Mouse (Mus musculus) T-cell, adult 2 months (primary cell): ENCODE data around the gene Ring1.

Source experiments
- DNase-seq: peaks from one replicate; pipeline ENCODE4 v3.0.0; 2022; ENCODE audit warnings: low spot score

Ring1 gene

DNA sequence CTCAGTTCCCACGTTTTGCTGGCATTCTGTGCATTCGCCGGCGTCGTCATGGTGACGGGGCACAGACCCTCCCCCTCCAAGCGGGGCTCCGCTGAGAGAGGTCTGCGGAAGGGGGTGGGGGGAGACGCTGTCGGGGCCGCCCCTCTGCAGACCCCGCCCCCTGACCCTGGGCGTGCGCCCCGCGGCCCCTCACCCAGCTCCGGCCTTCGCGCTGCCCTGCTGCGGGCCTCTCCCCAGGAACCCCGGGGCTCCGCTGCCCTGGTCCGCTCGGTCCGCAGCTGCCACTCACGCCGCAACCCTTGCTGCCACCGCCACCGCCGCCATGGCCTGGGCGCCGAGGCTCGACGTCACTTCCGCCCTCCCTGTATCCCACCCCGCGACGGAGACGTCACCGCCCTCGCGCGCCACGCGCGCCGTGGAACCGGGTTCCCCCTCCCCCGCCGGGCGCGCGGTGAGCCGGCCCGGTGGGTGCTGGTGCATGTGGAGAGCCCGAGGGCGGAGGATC is at the start of gene Ring1:
Ring1 (minus strand) TSS at position 364 of the 505 bp plus-strand sequence.
- peak; percentile 84 for DNase-seq

DNA sequence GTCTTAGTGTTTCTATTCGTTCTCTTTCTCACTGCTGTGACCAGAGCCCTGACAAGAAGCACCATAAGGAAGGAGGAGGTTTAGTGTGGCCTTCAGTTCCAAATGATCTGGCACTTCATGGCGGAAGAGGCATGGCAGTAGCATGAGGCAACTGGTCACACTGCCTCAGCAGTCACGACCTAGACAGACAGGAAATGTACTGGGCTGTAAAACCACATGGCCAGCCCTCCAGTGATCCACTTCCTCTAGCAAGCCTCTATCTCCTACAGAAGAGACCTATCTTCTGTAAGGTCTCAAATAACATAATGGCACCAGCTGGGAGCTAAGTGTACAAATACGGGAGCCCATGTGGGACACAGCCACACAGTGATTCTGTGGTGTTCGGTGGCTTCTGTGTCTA is 47.6 kb upstream of the Ring1 start:
- DNase-seq = no peak

DNA sequence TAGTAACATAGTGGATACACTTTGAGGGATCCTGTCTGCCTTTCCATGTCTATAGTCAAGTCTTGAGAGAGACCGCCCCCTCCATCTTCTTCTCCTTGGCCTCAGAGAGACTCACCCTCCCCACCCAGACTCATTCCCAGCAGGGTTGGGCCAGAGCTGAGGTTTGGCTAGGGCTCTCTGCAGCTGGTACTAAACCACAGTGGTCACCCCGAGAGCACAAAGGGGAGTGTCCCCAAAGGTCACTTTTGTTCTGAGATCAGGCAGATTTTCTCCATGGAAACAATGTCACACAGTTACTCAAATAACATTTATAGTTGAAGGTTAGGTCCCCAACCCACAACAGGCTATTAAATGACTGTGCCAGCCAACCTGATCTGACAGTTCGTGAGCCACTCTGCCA is 44.4 kb upstream of the Ring1 start:
- no peak for DNase-seq

DNA sequence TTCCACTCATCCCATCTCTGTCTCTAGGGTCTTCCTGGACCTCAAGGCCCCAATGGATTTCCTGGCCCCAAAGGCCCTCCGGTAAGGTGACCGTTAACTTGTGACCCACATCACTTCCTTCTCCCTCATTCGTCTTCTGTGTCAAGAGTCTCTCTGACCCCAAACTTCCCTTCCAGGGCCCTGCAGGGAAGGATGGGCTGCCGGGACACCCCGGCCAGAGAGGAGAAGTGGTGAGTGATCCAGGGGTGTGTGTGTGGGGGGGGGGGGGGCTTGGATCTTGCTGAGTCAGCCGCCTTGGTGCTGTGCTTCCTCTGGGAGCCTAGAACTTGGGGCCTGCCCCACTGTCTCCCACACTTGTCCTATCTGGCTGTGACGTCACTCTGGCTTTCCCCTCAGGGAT is 32.7 kb upstream of the Ring1 start:
- DNase-seq = no peak

DNA sequence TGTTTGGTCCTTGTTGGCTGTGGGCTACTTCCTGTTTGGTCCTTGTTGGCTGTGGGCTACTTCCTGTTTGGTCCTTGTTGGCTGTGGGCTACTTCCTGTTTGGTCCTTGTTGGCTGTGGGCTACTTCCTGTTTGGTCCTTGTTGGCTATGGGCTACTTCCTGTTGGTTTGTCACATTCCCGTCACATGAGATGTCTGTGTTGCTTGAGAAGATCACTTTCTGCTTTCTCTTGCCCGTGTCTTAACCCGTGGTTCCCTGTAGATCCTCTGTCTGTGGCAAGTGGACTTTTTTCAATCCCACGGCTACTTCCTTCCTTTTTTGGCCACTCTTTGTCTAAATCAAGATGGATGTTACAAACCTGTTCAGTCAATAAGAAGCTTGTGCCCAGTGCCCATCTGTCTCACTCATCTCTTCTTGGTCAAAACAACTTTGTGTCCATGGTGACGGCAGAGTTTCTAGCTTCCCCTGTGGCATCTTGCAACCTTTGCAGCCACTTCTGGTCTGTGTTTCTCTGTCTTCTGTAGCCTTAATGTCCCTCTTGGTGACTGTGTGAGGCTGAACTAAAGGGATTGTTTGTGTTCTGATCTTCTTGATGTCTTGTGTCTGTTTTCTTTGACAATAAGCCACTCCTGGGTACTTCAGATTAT is 23.0 kb upstream of the Ring1 start:
- no peak for DNase-seq

DNA sequence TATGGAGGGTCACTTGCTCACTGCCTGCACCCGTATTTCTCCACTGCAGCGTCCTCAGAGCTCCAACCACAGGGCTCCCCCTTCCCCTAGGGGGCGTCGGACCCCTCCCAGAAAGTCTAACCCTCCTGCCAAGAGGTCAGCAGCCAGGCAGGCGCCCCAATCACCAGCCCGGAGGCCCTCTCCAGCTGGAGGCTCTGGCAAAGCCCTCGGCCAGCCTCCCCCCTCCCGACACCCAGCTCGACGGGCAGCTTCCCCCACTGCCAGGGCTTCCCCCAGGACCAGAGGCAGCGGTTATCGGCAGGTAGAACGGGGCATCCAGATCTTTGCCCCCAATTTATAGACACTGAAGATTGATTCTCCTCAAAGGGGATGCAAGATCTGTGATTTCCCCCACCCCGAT is 21.5 kb upstream of the Ring1 start:
- no peak for DNase-seq

DNA sequence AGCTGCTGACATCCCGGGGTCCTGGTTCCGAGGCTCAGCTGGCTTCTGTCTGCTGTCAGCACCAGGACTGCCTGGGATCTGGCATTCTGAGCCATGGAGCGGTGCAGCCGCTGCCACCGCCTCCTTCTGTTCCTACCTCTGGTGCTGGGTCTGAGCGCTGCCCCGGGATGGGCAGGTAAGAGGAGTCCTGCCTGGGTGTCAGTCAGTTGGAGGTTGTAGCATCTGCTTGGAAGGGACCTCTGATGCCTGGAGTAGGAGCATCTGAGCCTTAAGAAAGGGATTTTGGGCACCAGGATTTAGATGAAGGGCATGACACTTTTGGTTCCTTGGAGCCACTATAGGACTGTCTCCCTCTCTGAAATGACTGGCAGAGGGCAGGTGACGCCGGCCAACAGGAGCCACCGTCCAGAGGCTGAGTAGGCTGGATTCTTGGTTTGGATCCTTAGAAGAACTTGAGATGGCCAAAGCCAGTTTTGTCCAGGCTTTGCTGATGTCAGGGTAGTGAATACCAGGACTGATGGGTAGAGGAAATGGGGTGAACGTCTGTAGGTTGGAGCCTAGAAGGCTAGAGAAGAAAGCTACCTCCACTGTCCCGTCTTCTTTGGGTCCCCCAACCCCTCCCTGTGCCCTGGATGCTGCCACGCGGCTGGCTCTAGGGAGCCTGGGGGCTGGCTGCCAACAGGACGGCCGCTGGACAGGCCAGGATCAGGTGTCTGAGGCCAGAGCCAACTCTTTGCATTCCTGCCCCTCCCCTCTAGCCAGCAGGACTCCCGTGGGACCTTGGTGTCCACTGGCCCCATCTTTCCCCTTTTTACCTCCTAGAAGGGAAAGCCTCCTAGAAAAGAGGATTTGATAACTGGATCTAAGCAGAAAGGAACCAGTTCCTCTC is 15.3 kb upstream of the Ring1 start:
- DNase-seq = no peak

DNA sequence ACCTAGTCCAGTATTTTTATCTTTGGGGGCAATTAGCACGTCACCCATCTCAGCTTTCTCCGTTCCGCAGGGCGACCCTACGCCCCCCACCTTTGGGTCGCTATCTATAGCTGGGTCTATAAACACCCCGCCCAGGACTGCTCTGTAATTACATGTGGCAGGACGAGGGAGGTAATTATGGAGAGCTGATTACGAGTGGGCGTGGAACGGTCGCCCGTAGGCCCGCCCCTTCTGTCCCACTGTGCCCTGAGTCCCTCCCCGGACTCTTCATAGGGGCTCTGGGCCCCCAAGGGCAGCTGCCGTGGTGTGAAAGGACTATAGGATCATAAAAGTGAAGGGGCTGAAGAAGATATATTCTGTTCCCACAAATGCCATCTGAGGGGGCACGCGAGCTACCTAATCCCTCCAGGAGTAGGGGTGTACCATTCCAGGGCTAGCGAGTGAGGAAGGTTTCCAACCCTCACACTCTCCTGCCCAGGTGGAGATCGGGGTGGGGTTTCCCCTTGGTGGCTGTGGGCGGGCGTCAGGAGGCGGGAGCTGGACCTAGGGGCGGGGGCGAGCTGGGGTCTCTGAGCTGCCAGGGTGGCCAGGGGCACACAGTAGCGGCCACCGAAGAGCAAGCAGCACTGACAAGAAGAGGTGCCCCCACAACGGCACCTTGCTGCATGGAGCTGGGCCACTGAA is 14.5 kb upstream of the Ring1 start, which contains the start of gene Col11a2:
Col11a2 (plus strand) TSS at position 560 of the 684 bp plus-strand sequence.
- no peak for DNase-seq

DNA sequence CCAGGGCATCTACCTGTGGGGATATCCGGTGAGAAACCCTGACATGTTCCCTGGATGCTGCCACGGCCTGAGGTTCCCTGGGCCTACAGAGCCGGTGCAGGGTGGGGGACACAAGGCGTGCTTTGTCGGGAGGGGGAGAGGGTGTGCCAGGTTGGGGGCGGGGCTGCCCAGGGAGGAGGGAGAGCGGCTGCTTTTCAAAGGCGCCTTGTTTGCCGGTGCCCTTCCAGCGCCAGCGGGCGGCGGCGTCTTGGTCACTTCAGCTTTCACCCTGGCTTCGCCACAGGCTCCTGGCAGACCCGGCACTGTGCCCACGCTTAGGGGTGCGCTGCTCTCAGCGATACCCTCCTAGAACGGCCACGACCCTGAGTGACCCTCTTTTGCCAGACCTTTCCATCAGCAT is 14.0 kb upstream of the Ring1 start:
- DNase-seq = no peak

DNA sequence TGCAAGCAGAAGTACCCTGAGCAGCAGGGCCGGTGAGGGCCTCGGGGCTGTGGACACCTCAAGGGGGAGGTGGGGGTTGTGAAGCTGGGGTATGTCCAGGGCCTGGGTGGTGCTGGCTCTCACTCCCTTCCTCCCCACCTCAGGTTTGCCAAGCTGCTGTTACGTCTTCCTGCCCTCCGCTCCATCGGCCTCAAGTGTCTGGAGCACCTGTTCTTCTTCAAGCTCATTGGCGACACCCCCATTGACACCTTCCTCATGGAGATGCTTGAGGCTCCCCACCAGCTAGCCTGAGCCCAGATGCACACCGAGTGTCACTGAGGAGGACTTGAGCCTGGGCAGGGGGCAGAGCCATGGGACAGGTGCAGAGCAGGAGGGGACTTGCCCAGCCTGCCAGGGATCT is 12.8 kb upstream of the Ring1 start:
- no peak for DNase-seq

DNA sequence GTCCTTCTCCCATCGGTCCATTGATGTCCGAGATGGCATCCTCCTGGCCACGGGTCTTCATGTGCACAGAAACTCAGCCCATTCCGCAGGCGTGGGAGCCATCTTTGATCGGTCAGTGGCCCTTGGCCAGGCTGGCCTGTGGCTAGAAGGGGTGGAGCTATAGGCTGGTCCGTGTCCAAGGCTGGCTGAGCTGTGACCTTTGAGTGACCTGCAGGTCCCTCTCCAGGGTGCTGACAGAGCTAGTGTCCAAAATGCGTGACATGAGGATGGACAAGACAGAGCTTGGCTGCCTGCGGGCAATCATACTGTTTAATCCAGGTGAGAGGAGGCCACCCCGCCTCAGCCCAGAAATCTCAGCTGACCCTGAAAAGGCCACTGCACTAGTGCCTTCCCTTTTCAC is 12.2 kb upstream of the Ring1 start:
- no peak for DNase-seq

DNA sequence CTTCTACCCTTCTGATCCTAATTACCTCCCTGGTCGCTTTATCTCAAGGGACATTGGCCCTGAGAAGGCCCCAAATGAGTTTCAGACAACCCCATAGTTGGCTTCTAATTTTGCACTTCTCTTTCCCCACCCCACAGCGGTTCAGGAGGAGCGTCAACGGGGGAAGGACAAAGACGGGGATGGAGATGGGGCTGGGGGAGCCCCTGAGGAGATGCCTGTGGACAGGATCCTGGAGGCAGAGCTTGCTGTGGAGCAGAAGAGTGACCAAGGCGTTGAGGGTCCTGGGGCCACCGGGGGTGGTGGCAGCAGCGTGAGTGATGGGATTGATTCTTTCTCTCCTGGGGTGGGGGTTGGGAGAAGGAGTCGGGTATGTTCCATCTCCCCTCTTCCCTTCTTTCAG is 11.0 kb upstream of the Ring1 start:
- no peak for DNase-seq

DNA sequence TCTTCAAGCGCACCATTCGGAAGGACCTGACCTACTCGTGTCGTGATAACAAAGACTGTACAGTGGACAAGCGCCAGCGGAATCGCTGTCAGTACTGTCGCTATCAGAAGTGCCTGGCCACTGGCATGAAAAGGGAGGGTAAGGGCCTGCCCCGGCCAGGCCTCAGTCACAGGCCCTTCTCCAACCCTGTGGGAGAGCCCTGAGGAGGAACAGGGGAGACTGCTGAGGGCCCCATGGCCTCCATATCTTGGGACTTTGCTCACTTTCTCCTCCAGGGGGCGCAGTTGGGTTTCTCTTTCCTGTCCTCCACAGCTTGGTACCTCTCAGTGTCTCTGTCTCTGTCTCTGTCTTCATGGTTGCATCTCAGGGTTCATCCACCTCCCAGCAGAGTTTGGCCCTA is 9.6 kb upstream of the Ring1 start:
- DNase-seq = peak; percentile 76

DNA sequence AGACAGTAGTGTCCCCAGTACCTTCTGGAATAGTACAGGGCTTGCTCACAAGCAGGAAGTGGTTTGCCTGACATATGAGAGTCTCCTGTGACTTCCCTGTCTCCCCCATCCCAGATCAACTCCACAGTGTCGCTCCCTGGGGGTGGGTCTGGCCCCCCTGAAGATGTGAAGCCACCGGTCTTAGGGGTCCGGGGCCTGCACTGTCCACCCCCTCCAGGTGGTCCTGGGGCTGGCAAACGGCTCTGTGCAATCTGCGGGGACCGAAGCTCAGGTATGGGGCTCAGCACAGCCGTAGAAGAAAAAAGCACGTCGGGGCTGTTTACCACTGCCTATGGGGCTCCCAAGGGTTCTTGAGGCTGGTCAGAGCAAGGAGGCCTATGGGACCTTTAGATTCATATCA is 9.0 kb upstream of the Ring1 start:
- no peak for DNase-seq

DNA sequence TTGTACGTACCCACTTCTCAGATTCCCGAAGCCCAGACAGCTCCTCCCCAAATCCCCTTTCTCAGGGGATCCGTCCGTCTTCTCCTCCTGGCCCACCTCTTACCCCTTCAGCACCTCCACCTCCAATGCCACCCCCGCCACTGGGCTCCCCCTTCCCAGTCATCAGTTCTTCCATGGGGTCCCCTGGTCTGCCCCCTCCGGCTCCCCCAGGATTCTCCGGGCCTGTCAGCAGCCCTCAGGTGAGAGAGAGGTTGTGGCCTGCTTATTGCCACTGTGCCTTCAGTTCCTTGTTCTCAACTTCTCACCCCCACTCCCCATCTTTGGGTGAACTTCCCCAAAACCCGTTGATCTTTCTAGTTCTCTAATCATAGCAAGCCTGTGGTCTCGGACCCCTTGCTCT is 8.3 kb upstream of the Ring1 start:
- DNase-seq = no peak

DNA sequence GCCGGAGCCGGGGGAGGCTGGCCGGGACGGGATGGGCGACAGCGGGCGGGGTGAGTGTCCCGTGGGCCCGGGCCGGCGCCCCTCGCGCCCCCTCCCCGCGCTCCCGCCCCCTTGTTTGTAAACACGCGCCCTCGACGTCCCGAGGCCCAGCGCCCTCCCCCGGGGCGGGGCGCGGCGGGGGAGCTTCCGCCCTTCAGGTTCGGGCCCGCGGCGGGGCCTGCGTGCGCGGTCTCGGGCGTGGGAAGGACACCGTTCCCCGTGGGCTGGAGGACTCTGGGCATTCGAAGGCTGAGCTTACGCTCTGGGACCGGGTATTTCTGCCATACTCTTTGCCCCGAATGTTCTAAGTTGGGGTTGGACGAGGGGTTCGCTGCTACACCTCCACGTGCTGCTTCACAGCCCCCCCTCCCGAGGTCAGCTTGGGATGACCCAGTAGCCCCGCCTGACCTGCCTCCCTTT is 7.7 kb upstream of the Ring1 start:
- peak; percentile 71 for DNase-seq

DNA sequence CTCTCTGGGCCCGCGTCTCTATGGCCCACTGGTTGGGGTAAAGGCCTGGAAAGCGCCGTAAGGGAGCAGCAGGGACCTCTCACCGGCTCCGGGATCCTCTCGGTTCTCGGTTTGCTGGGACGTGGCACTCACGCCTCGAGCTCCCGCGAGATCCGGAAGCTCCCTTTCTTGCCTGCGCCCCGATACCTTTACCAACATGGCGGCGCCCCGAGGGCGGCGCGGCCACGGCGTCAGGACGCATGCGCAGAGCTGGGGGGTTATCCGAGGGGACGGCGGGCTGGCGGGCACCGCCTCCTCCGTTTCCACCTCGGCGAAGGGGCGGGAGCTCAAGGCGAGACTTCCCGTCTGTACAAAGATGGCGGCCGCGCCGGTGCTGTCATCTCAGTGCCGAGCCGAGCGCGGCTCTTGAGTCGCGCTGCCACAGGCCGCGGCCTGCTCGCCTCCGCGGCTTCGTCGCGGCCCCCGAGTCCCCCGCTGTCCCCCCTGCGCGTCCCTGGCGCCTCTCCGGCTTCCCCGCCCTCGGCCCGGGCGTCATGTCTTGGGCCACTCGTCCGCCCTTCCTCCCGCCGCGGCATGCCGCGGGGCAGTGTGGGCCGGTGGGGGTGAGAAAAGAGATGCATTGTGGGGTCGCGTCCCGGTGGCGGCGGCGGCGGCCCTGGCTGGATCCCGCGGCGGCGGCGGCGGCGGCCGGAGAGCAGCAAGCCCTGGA is 7.1 kb upstream of the Ring1 start, which contains the start of the genes Slc39a7 and Rxrb:
Slc39a7 (minus strand) TSS at position 218 of the 709 bp plus-strand sequence.
Rxrb (plus strand) TSS at position 348 of the 709 bp plus-strand sequence.
- peak; percentile 99 for DNase-seq

DNA sequence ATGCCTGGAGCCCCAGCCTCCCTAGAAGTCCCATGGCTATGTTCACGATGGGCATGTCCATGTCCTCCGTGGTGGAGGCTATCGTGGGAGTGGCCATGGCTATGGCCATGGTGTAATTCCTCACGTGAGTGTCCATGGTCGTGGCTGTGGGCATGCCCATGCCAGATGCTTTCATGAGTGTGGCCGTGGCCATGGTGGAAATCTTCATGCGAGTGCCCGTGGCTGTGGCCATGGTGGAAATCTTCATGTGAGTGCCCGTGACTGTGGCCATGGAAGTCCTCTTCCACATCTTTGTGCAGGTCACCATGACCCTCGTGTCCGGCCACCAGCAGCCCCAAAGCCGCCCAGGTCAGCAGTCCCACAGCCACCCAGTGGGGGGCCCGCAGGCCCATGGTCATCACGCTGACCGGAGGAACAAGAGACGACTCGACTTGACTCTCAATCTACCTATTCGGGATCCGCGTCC is 6.4 kb upstream of the Ring1 start:
- DNase-seq = no peak

DNA sequence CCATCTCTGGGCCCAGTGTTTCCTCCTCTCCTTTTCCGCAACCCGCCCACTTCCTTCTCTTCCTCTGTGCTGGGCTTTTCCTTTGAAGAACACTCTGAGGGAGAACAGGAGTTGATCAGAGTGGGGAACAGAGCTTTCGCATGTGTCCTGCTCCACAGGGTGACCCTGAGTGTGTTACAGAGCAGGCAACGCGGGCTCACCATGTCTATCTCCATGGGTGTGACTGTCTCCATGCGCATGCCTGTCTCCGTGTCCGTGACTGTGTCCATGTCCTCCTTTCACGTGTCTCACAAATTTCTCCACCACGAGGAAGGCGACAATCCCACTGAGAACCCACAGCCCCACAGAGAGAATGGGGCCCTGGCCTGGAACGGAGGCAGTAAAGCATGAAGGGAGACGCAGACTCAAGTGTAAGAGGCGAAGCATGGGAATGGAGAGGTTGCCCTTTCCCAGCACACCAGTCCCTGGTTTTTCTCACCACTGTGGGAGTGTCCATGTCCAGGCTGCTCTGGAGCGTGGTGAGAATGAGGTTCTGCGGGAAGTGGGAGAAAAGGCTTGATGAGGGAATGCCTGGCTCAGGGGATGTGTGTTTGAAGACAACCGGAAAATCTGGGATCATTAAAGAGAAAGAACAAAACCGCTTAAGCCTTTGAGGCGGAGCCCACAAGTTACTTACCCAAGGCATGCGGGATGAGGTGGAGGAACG is 5.6 kb upstream of the Ring1 start:
- no peak for DNase-seq

DNA sequence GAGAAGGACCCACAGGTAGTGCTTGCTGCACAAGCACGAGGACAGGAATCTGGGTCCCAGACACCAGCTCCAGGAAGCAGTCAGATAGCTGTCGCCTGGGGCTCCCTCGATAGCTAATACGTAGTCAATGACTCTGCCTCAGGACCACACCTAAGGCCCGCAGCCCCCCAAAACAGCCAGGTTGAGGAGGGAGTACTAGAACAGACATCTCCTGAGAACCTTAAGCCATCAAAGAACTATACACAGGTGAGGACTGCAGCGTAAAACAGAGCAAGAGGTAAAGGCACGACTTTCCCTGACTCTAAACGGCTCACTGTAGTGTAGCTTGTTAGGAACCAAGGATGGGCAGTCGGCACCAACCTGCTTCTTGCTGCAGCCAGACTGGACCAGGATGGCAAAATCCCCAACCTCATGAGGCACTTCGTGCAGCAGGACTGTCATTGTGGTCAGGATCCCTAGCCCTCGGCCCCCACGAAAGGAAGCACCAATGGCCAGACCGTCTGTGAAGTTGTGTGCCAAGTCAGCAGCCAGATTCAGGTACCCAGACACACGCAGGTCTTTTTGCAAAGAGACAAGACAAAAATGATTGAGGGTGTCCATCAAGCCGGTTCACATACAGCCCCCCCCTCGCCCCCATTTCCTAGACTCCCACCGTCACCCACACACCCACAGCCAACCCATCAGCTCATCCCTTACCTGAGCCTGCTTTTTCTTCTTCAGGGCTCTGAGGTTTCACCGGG is 4.8 kb upstream of the Ring1 start:
- no peak for DNase-seq
